Mouse (Mus musculus): Measurements from ENCODE around the gene Knl1.

DNA sequence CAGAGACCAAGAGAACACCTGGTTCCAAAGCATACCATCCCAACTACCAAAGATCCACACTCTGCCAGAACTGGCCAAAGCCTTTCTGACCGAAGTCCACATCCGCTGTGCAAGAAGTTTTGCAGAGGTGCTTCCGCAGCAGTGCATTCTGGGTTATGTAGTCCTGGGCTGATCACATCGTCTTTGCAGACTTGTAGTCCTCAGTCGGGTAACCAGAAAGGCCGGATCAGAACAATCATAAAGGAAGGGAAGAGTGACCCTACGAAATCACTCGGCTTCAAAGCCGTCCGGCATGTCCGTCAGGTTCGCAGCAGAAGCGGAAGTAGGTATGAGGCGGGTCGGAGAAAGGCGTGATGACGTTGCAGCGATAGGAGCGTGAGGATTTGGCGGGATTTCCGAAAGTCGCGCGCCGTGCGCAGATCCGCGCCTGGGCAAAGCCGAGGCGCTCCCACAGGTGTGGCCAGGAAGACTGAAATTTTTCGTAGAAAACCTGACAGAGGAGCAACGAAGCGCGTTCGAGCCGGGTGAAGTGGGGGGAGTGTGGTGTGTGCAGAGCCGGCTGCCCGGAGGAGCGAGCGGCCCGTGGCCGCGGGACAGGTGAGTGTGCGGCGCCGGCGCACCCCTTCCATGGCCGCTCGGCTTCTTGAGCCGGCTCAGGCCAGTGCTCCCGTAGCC, 65.7 kb downstream of the Knl1 start, which contains the start of gene Rad51:
- TF ChIP-seq CTCF (conservative IDR thresholded peaks at IDR 0.05; ENCODE audit: low read length) (no peak), POU5F1 (IDR thresholded peaks at IDR 0.05; ENCODE audit: borderline replicate concordance, low read length) (no peak), NANOG (IDR thresholded peaks at IDR 0.05; ENCODE audit: borderline replicate concordance, low read length) (no peak)

Data from E14TG2a.4 (cell line).